Mouse (Mus musculus): ENCODE data around the gene Armh3. TPM values are rescaled to one million over a fixed set of nuclear protein-coding genes. Genes with fewer than 3 reads are reported as not detected.
A peak's percentile ranks its signal among the peaks of the same experiment; 100 is the strongest.

The Armh3 gene
- polyA plus RNA-seq, 1 experiment = not detected

- H3K27ac ChIP-seq (ENCODE audit: insufficient read depth, low read depth, low read length) = no peak overlapping the region
- TF ChIP-seq POLR2A (IDR thresholded peaks at IDR 0.05; ENCODE audit: insufficient read depth, low read depth, low read length) (no peak), CTCF (IDR thresholded peaks at IDR 0.05; ENCODE audit: insufficient read depth, low read depth, low read length) (no peak)
- 77% methylated on average over 3 of the region's 3 CpGs for WGBS
- H3K4me3 ChIP-seq (ENCODE audit: insufficient read depth, low read depth, low read length) = no peak overlapping the region
- no peaks in the 10 kb centered on the region for H3K4me1 ChIP-seq (ENCODE audit: control insufficient read depth, insufficient read depth, low read length)
Measured at GRCm38 (mm10) chr19:45787450-45787849, 210.8 kb downstream of the Armh3 start.

DNA sequence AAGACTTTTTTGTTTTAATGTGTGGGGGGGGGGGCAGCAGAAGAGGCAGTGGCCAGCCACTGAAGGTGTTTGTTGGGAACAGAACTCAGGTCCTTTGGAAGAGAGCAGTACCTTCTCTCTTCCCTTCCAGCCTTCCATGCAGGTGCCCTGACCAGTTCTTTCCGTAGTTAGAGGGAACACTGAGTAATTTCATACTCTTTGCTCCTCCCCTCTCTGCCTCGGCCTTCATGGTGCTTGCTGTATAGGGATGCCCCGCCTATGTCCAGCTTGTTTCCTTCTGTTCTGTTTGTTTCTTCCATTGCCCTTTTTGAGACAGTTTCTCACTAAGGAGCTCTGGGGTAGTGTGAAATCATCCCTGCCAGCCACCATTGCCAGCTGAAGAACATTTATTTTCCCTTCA, 212.8 kb downstream of the Armh3 start:
- 73% methylated on average over 3 of the region's 3 CpGs for WGBS
- TF ChIP-seq CTCF (IDR thresholded peaks at IDR 0.05; ENCODE audit: insufficient read depth, low read depth, low read length) = no peak
- TF ChIP-seq POLR2A (IDR thresholded peaks at IDR 0.05; ENCODE audit: insufficient read depth, low read depth, low read length) = no peak
- Histone ChIP-seq H3K4me1 (ENCODE audit: control insufficient read depth, insufficient read depth, low read length) (peaks cover under 1% of the 10 kb centered on the region; the same call in 1 of the 2 replicates), H3K4me3 (ENCODE audit: insufficient read depth, low read depth, low read length) (no peak overlapping the region), H3K27ac (ENCODE audit: insufficient read depth, low read depth, low read length) (no peak overlapping the region)

GRCm38 (mm10) chr19:45783933-45784576, 214.2 kb downstream of the Armh3 start:
- Histone ChIP-seq H3K27ac (ENCODE audit: insufficient read depth, low read depth, low read length) (peak overlapping the region; percentile 44; the same call in 1 of the 2 replicates), H3K4me1 (ENCODE audit: control insufficient read depth, insufficient read depth, low read length) (peaks cover 7% of the 10 kb centered on the region), H3K4me3 (ENCODE audit: insufficient read depth, low read depth, low read length) (peak overlapping the region; percentile 33)
- WGBS = 27% methylated on average over 17 of the region's 17 CpGs
- TF ChIP-seq POLR2A (IDR thresholded peaks at IDR 0.05; ENCODE audit: insufficient read depth, low read depth, low read length) (no peak), CTCF (IDR thresholded peaks at IDR 0.05; ENCODE audit: insufficient read depth, low read depth, low read length) (no peak)

DNA sequence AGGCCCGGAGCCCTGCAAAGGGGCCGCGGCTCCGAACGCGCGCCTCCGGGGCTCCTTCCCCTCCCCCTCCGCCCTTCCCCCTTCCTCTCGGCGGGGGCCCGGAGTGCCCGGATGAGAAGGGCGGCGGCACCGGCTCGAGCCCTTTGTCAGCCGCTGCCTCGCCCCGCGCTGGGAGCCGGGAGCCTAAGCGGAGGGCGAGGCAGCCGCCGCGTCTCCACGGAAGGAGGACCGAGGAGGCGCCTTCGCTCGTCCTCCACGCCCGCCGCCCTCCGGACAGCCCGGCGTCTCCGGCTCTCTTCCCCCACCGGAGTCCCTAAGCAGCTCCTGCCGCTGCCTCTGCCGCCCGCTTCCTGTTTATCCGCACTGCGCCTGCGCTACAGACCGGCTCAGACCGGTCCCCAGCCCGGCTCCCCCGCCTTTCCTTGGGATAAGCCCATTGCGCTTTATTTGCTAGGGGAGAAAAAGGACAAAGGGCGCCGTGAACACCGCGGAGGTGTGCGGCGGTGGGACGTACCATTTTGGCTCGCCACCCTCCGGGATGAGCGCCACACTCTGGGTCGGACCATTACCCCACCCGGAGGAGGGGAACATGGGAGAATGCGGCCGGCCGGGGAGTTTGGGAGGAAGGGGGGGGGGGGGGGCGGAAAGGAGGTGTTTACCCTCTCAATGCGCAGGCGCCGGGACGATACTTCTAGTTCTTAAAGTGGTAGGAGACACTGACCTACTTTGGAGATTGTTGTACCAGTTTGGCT, 214.9 kb downstream of the Armh3 start, which contains the start of gene Mgea5:
Gene Mgea5 (minus strand): TSS at position 657 of the 752 bp plus-strand sequence.
- Histone ChIP-seq H3K4me1 (ENCODE audit: control insufficient read depth, insufficient read depth, low read length) (peaks cover 8% of the 10 kb centered on the region), H3K27ac (ENCODE audit: insufficient read depth, low read depth, low read length) (peak within 1 kb of the TSS; percentile 82), H3K4me3 (ENCODE audit: insufficient read depth, low read depth, low read length) (peak within 1 kb of the TSS; percentile 72)
- TF ChIP-seq POLR2A (IDR thresholded peaks at IDR 0.05; ENCODE audit: insufficient read depth, low read depth, low read length) (peak; percentile 96), CTCF (IDR thresholded peaks at IDR 0.05; ENCODE audit: insufficient read depth, low read depth, low read length) (no peak)
- under 1% methylated on average over 67 of the region's 71 CpGs for WGBS

GRCm38 (mm10) chr19:45782315-45783001, 215.8 kb downstream of the Armh3 start:
- under 1% methylated on average over 36 of the region's 36 CpGs for WGBS
- H3K4me3 ChIP-seq (ENCODE audit: insufficient read depth, low read depth, low read length) = peak overlapping the region; percentile 72
- TF ChIP-seq POLR2A (IDR thresholded peaks at IDR 0.05; ENCODE audit: insufficient read depth, low read depth, low read length) (no peak), CTCF (IDR thresholded peaks at IDR 0.05; ENCODE audit: insufficient read depth, low read depth, low read length) (no peak)
- H3K4me1 ChIP-seq (ENCODE audit: control insufficient read depth, insufficient read depth, low read length) = peaks cover 9% of the 10 kb centered on the region
- peak overlapping the region; percentile 82 for H3K27ac ChIP-seq (ENCODE audit: insufficient read depth, low read depth, low read length)

GRCm38 (mm10) chr19:45781676-45782075, 216.6 kb downstream of the Armh3 start:
- TF ChIP-seq CTCF (IDR thresholded peaks at IDR 0.05; ENCODE audit: insufficient read depth, low read depth, low read length) (no peak), POLR2A (IDR thresholded peaks at IDR 0.05; ENCODE audit: insufficient read depth, low read depth, low read length) (no peak)
- H3K27ac ChIP-seq (ENCODE audit: insufficient read depth, low read depth, low read length) = no peak overlapping the region
- no peak overlapping the region for H3K4me3 ChIP-seq (ENCODE audit: insufficient read depth, low read depth, low read length)
- WGBS = 13% methylated on average over 8 of the region's 8 CpGs
- peaks cover 9% of the 10 kb centered on the region for H3K4me1 ChIP-seq (ENCODE audit: control insufficient read depth, insufficient read depth, low read length)

DNA sequence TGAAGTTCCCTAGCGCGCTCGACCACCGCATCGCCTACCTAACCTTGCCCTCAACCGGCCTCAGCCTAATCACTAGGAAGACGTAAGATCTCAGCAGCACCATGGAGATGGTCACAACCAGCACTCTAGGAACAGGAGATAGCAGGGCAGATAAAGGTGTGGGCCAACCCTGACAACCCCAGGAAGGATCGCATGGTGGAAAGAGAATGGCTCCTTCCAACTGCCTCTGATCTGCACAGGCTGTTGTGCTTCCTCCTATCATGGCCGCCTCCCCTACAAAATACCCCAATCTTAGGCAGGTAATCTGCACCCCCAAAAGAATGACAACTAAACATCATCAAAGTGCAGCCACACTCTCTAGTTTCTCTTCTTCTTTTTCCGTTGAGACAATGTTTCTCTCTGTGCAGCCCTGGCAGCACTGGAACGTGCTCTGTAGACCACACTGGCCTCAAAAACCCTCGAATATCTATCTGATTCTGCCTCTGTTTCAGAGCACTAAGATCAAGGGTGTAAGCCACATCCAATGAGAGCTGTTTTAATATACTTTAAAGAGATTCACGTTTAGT, 217.9 kb downstream of the Armh3 start:
- 53% methylated on average over 13 of the region's 13 CpGs for WGBS
- TF ChIP-seq POLR2A (IDR thresholded peaks at IDR 0.05; ENCODE audit: insufficient read depth, low read depth, low read length) = no peak
- no peak for TF ChIP-seq CTCF (IDR thresholded peaks at IDR 0.05; ENCODE audit: insufficient read depth, low read depth, low read length)
- peaks cover 9% of the 10 kb centered on the region for H3K4me1 ChIP-seq (ENCODE audit: control insufficient read depth, insufficient read depth, low read length)
- H3K27ac ChIP-seq (ENCODE audit: insufficient read depth, low read depth, low read length) = no peak overlapping the region
- no peak overlapping the region for H3K4me3 ChIP-seq (ENCODE audit: insufficient read depth, low read depth, low read length)

DNA sequence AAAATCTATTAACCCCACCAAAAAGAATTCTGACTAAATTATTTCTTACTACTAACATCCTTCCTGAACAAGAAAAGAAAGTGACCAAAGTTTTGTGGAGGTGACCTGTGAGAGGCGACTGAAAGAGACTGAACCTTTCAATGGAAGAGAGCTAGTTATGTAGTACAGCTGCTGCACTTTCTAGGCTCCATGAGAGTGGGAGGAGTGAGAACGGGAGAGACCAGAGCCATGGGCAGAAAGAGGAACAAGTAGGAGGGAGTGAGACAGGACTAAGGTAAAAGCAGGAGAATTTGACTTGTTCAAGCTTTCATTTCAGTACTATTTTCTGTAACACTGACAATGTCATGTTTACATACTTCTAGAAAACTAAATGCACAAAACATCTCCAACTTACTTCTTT, 222.8 kb downstream of the Armh3 start:
- Histone ChIP-seq H3K4me1 (ENCODE audit: control insufficient read depth, insufficient read depth, low read length) (peaks cover 9% of the 10 kb centered on the region), H3K27ac (ENCODE audit: insufficient read depth, low read depth, low read length) (no peak overlapping the region), H3K4me3 (ENCODE audit: insufficient read depth, low read depth, low read length) (no peak overlapping the region)
- WGBS = 57% methylated on average over 2 of the region's 2 CpGs
- TF ChIP-seq POLR2A (IDR thresholded peaks at IDR 0.05; ENCODE audit: insufficient read depth, low read depth, low read length) (no peak), CTCF (IDR thresholded peaks at IDR 0.05; ENCODE audit: insufficient read depth, low read depth, low read length) (no peak)

Data from olfactory bulb, adult 2 months (tissue).